Mouse (Mus musculus) megakaryocyte, embryonic 14.5 days (primary cell): ENCODE data around the gene Tmem176a. TPM values are rescaled to one million over a fixed set of nuclear protein-coding genes. Genes with fewer than 3 reads are reported as not detected.

ENCODE experiments used
- H3K27me3 ChIP-seq: replicated peaks from 2 replicates; pipeline ENCODE3; 2012; ENCODE audit warnings: inconsistent platforms
- H3K36me3 ChIP-seq: replicated peaks from 2 replicates; pipeline ENCODE3; 2012; ENCODE audit warnings: low read length, inconsistent platforms, mixed read lengths
- H3K4me1 ChIP-seq: 2 replicates; pipeline ENCODE4 v1.6.1; 2012; ENCODE audit warnings: inconsistent platforms
- H3K4me3 ChIP-seq: replicated peaks from 2 replicates; pipeline ENCODE3; 2012; ENCODE audit warnings: moderate library complexity, mild to moderate bottlenecking, inconsistent platforms
- H3K9me3 ChIP-seq: 2 replicates; pipeline ENCODE4 v1.6.1; 2012; ENCODE audit warnings: inconsistent platforms
- FLI1 ChIP-seq: IDR thresholded peaks from 2 replicates; pipeline ENCODE4 v1.6.1; 2012; ENCODE audit warnings: low read length, inconsistent platforms, mixed read lengths
- GATA1 ChIP-seq: IDR thresholded peaks from 3 replicates; pipeline ENCODE4 v1.6.1; 2012; ENCODE audit warnings: mixed read lengths, low read length, inconsistent platforms, borderline replicate concordance
- polyA plus RNA-seq: library from polyadenylated mRNA; stranded (reverse); fragments of >175 nt; gene quantifications from 2 replicates; pipeline ENCODE4 v1.2.3, GENCODE M21; 2012; ENCODE audit warnings: low replicate concordance; ENCODE audit not compliant: insufficient read depth

Gene Tmem176a
- polyA plus RNA-seq, 1 experiment, result 62.7 TPM

GRCm38 (mm10) chr6:48876510-48877135, 35.9 kb downstream of the Tmem176a start:
- TF ChIP-seq GATA1 (no peak), FLI1 (no peak)
- H3K36me3 ChIP-seq, result no peaks in the 10 kb centered on the region
- no peaks in the 10 kb centered on the region for H3K9me3 ChIP-seq
- H3K4me1 ChIP-seq, result no peaks in the 10 kb centered on the region
- no peak overlapping the region for H3K4me3 ChIP-seq
- H3K27me3 ChIP-seq, result peaks cover 9% of the 10 kb centered on the region

- no peak for TF ChIP-seq GATA1
- TF ChIP-seq FLI1, result no peak
- peaks cover 10% of the 10 kb centered on the region; the same call in 1 of the 2 replicates for H3K9me3 ChIP-seq
- peaks cover 16% of the 10 kb centered on the region for H3K4me1 ChIP-seq
- H3K27me3 ChIP-seq, result no peaks in the 10 kb centered on the region
- H3K36me3 ChIP-seq, result no peaks in the 10 kb centered on the region
- no peak overlapping the region for H3K4me3 ChIP-seq
These were observed 53.5 kb downstream of the Tmem176a start for GRCm38 (mm10) chr6:48894203-48894602.

GRCm38 (mm10) chr6:48894938-48895818, 54.5 kb downstream of the Tmem176a start:
- Histone ChIP-seq H3K4me1 (peaks cover 16% of the 10 kb centered on the region), H3K4me3 (no peak overlapping the region), H3K27me3 (no peaks in the 10 kb centered on the region), H3K9me3 (peaks cover 10% of the 10 kb centered on the region; the same call in 1 of the 2 replicates), H3K36me3 (no peaks in the 10 kb centered on the region)
- TF ChIP-seq FLI1, result no peak
- TF ChIP-seq GATA1, result no peak

- TF ChIP-seq FLI1, result no peak
- no peak for TF ChIP-seq GATA1
- no peak overlapping the region for H3K4me3 ChIP-seq
- no peaks in the 10 kb centered on the region for H3K27me3 ChIP-seq
- no peaks in the 10 kb centered on the region for H3K36me3 ChIP-seq
- H3K9me3 ChIP-seq, result peaks cover 10% of the 10 kb centered on the region; the same call in 1 of the 2 replicates
- H3K4me1 ChIP-seq, result peaks cover 16% of the 10 kb centered on the region
These were observed 55.2 kb downstream of the Tmem176a start for GRCm38 (mm10) chr6:48895941-48896340.

Other genes starting within 250 kb of the Tmem176a start
- gene Repin1, start 247.0 kb upstream of the Tmem176a start, polyA plus RNA-seq, result 72.0 and 191 TPM in 2 replicates
- gene Gm44965, start 247.0 kb upstream of the Tmem176a start, polyA plus RNA-seq, result not detected in 2 replicates
- gene Zfp775, start 238.9 kb upstream of the Tmem176a start, polyA plus RNA-seq, result 4.2 and 5.8 TPM in 2 replicates
- 2.0 and 7.4 TPM in 2 replicates for gene AI854703, start 214.2 kb upstream of the Tmem176a start, polyA plus RNA-seq
- 0.31 TPM in 1 of 2 replicates, not detected in the other for gene Gimap8, start 193.7 kb upstream of the Tmem176a start, polyA plus RNA-seq
- 2.5 TPM in 1 of 2 replicates, not detected in the other for gene Gimap9, start 164.8 kb upstream of the Tmem176a start, polyA plus RNA-seq
- 0.32 TPM in 1 of 2 replicates, not detected in the other for gene Gimap4, start 156.4 kb upstream of the Tmem176a start, polyA plus RNA-seq
- gene Gimap6, start 132.7 kb upstream of the Tmem176a start, polyA plus RNA-seq, result 1.2 and 5.9 TPM in 2 replicates
- not detected in 2 replicates for gene Gm28053, start 122.3 kb upstream of the Tmem176a start, polyA plus RNA-seq
- not detected in 2 replicates for gene Gimap7, start 122.3 kb upstream of the Tmem176a start, polyA plus RNA-seq
- gene Gimap1, start 101.9 kb upstream of the Tmem176a start, polyA plus RNA-seq, result 18.4 and 38.1 TPM in 2 replicates
- 12.5 and 21.4 TPM in 2 replicates for gene Gimap5, start 94.7 kb upstream of the Tmem176a start, polyA plus RNA-seq
- 2.3 TPM in 1 of 2 replicates, not detected in the other for gene Gimap3, start 70.1 kb upstream of the Tmem176a start, polyA plus RNA-seq
- gene Tmem176b, start 577 bp downstream of the Tmem176a start, polyA plus RNA-seq, result 10.4 and 36.3 TPM in 2 replicates
- gene Aoc1, start 32.0 kb downstream of the Tmem176a start, polyA plus RNA-seq, result not detected in 2 replicates
- gene 1600015I10Rik, start 89.0 kb downstream of the Tmem176a start, polyA plus RNA-seq, result not detected in 2 replicates
- not detected in 2 replicates for gene Doxl2, start 134.0 kb downstream of the Tmem176a start, polyA plus RNA-seq
- not detected in 2 replicates for gene Svs1, start 145.9 kb downstream of the Tmem176a start, polyA plus RNA-seq
- 45.1 and 495 TPM in 2 replicates for gene Gpnmb, start 195.6 kb downstream of the Tmem176a start, polyA plus RNA-seq
- gene Malsu1, start 232.9 kb downstream of the Tmem176a start, polyA plus RNA-seq, result 42.4 and 187 TPM in 2 replicates